Mouse (Mus musculus): ENCODE results near the gene Lypd6b. TPM values are rescaled to one million over a fixed set of nuclear protein-coding genes. Genes with fewer than 3 reads are reported as not detected.

The Lypd6b gene
- polyA plus RNA-seq, 1 experiment from 2014 or later, result 0.73 TPM

DNA sequence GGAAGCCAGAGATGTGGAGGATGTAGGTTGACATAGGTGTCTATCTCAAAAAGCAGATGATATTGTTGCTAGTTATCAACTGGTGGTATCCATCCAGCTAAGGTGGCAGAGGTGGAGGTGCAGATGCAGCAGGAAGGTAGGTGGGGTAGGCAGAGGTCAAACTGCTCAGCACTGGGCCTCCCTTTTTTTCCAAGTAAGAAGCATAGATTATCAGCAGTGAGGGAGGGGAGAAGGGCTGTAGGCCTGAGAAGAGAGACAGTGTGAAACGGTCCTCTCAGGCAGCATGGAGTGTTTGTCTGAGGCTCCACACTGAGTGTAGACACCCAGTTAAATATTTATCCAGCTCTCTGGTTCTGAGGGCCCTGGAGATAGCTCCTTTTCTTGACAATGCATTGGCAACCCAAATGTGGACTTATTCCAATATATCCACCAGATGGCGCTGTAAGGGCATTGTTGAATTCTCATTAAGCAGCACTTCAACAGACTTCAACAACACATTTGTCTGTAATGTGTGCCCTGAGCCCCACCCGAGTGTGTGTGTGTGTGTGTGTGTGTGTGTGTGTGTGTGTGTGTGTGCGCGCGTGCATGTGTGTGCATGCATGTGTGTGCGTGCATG lies 23.0 kb upstream of the Lypd6b start:
- H3K27me3 ChIP-seq (replicated peaks; ENCODE audit: control insufficient read depth, insufficient read depth, low read length), result no peaks in the 10 kb centered on the region
- no peaks in the 10 kb centered on the region for H3K4me1 ChIP-seq (replicated peaks; ENCODE audit: control insufficient read depth, insufficient read depth, low read length)
- no peak overlapping the region for H3K9ac ChIP-seq (ENCODE audit: low read depth, low read length)
- no peaks in the 10 kb centered on the region for H3K9me3 ChIP-seq (ENCODE audit: control insufficient read depth)
- H3K36me3 ChIP-seq (ENCODE audit: control insufficient read depth, insufficient read depth), result no peaks in the 10 kb centered on the region
- H3K4me2 ChIP-seq (replicated peaks; ENCODE audit: low read depth), result no peak overlapping the region
- 37% methylated on average over 7 of the region's 7 CpGs for WGBS
- peak; percentile 90 for TF ChIP-seq CTCF (IDR thresholded peaks at IDR 0.05; ENCODE audit: low read depth)
- H3K4me3 ChIP-seq (ENCODE audit: low read depth, low read length), result no peak overlapping the region
- H3K27ac ChIP-seq (ENCODE audit: low read depth, low read length), result no peak overlapping the region
- ATAC-seq, result peak; percentile 36; the same call in 1 of the 2 replicates

DNA sequence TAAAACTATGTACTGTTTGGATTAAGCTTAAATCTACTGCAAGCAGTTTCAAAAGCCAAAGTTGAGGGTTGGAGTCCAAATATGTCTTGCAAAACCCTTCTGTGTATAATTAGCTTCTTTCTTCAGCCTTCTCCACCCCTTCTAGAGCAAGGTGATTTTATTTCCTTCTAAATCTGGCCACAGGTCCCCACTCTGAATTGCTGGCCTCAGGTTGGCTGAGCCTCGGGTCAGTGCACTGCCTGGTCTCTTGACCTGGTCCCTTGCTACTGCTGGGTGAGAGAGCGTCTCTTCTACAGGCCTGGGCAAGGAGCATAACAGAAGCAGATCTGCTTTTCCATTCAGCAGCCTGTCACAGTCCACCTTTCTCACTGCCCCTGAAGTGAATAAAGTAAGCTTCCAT lies 18.6 kb upstream of the Lypd6b start:
- WGBS, result 63% methylated on average over 2 of the region's 2 CpGs
- H3K27ac ChIP-seq (ENCODE audit: low read depth, low read length), result no peak overlapping the region
- ATAC-seq, result no peak

DNA sequence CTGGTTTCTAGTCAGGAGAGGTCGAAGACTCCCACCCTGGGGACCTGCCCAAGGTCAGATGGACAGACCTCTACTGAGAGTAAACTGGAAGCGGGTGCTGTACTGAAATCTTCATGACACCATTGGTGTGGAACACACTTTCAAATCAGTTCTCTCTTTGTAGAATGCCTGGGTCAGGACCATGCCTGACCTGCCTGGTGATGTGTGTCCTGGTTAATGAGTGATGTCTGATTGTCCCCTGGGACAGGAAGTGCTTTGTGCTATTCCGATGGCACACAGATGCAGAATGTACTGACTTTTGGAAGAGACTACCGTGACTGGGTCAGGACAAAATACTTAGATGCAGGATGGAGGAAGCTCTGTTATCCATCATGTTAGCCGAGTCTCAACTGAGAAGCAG lies 17.0 kb upstream of the Lypd6b start:
- no peaks in the 10 kb centered on the region for H3K9me3 ChIP-seq (ENCODE audit: control insufficient read depth)
- no peaks in the 10 kb centered on the region for H3K4me1 ChIP-seq (replicated peaks; ENCODE audit: control insufficient read depth, insufficient read depth, low read length)
- no peak overlapping the region for H3K4me2 ChIP-seq (replicated peaks; ENCODE audit: low read depth)
- H3K27me3 ChIP-seq (replicated peaks; ENCODE audit: control insufficient read depth, insufficient read depth, low read length), result no peaks in the 10 kb centered on the region
- ATAC-seq, result 0 out of 2 replicates have a peak, but pooled peaks have one; percentile 33
- no peak overlapping the region for H3K27ac ChIP-seq (ENCODE audit: low read depth, low read length)
- 76% methylated on average over 5 of the region's 5 CpGs for WGBS
- TF ChIP-seq CTCF (IDR thresholded peaks at IDR 0.05; ENCODE audit: low read depth), result no peak
- no peaks in the 10 kb centered on the region for H3K36me3 ChIP-seq (ENCODE audit: control insufficient read depth, insufficient read depth)
- H3K4me3 ChIP-seq (ENCODE audit: low read depth, low read length), result no peak overlapping the region
- H3K9ac ChIP-seq (ENCODE audit: low read depth, low read length), result no peak overlapping the region

More for the DNA sequence above, 18.6 kb upstream of the Lypd6b start:
- Histone ChIP-seq H3K9ac (ENCODE audit: low read depth, low read length) (no peak overlapping the region), H3K27me3 (replicated peaks; ENCODE audit: control insufficient read depth, insufficient read depth, low read length) (no peaks in the 10 kb centered on the region), H3K4me1 (replicated peaks; ENCODE audit: control insufficient read depth, insufficient read depth, low read length) (no peaks in the 10 kb centered on the region), H3K4me3 (ENCODE audit: low read depth, low read length) (no peak overlapping the region), H3K9me3 (ENCODE audit: control insufficient read depth) (no peaks in the 10 kb centered on the region), H3K36me3 (ENCODE audit: control insufficient read depth, insufficient read depth) (no peaks in the 10 kb centered on the region), H3K4me2 (replicated peaks; ENCODE audit: low read depth) (no peak overlapping the region)
- TF ChIP-seq CTCF (IDR thresholded peaks at IDR 0.05; ENCODE audit: low read depth), result no peak

DNA sequence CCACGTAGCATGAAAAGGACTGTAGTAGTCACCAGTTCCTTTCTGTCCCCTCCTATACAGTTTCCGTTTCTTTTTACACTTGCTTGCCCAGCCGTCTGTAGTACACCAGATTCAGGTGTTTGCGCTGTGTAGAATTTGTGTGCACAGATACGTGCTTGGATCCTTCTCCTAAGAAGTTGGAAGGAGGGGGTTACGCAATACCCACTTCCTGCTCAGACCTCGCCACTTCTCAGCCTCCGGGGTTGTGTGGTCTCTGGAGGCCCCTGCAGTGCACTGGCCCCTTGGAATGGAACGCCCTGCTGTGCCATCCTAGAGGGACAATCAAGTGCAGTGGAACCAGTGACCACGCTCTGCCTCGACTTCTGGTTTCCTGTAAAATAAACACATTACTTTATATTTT lies 16.3 kb upstream of the Lypd6b start:
- H3K36me3 ChIP-seq (ENCODE audit: control insufficient read depth, insufficient read depth), result no peaks in the 10 kb centered on the region
- no peak for ATAC-seq
- H3K4me1 ChIP-seq (replicated peaks; ENCODE audit: control insufficient read depth, insufficient read depth, low read length), result no peaks in the 10 kb centered on the region
- 41% methylated on average over 11 of the region's 11 CpGs for WGBS
- no peaks in the 10 kb centered on the region for H3K9me3 ChIP-seq (ENCODE audit: control insufficient read depth)
- TF ChIP-seq CTCF (IDR thresholded peaks at IDR 0.05; ENCODE audit: low read depth), result no peak
- no peaks in the 10 kb centered on the region for H3K27me3 ChIP-seq (replicated peaks; ENCODE audit: control insufficient read depth, insufficient read depth, low read length)
- H3K27ac ChIP-seq (ENCODE audit: low read depth, low read length), result no peak overlapping the region
- no peak overlapping the region for H3K4me3 ChIP-seq (ENCODE audit: low read depth, low read length)
- H3K4me2 ChIP-seq (replicated peaks; ENCODE audit: low read depth), result peak overlapping the region; percentile 1; the same call in 1 of the 2 replicates
- H3K9ac ChIP-seq (ENCODE audit: low read depth, low read length), result no peak overlapping the region

DNA sequence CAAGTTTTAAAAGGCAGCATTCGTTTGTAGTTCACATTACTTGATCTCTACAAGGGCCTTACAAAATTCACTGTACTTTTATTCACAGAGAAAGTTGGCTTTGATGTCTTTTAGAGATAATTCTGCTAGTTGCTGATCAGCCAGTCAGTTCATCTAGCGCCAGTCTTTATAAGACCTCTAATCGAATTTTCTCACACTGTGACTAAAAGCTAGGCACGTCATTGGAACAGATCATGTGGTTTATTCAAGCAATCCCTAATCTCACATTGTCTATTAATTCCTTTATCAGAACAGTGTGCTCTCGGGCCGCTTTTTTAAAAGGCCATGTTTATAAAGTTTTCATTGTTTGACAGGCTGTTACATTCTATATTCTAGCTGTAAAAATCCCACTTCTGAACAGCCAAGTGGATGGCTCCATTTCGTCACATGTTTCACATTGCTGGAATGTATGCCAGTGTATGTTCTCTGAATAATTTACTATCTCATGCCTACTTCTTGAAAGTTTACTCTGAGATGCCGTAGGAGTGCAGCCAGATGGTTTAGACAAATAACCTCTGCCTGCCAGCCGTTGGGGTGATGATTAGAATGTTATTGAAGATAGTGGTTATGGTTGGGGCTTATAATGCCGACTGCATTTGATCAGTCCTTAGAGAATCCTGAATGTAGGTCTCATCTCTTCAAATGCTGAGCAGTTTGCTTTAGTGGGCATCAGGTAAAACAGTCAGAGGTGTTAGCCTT lies 14.1 kb upstream of the Lypd6b start:
- no peak overlapping the region for H3K27ac ChIP-seq (ENCODE audit: low read depth, low read length)
- H3K36me3 ChIP-seq (ENCODE audit: control insufficient read depth, insufficient read depth), result no peaks in the 10 kb centered on the region
- no peaks in the 10 kb centered on the region for H3K9me3 ChIP-seq (ENCODE audit: control insufficient read depth)
- no peak overlapping the region for H3K9ac ChIP-seq (ENCODE audit: low read depth, low read length)
- H3K27me3 ChIP-seq (replicated peaks; ENCODE audit: control insufficient read depth, insufficient read depth, low read length), result no peaks in the 10 kb centered on the region
- H3K4me2 ChIP-seq (replicated peaks; ENCODE audit: low read depth), result no peak overlapping the region
- 68% methylated on average over 10 of the region's 10 CpGs for WGBS
- H3K4me1 ChIP-seq (replicated peaks; ENCODE audit: control insufficient read depth, insufficient read depth, low read length), result no peaks in the 10 kb centered on the region
- no peak overlapping the region for H3K4me3 ChIP-seq (ENCODE audit: low read depth, low read length)
- TF ChIP-seq CTCF (IDR thresholded peaks at IDR 0.05; ENCODE audit: low read depth), result no peak
- no peak for ATAC-seq

DNA sequence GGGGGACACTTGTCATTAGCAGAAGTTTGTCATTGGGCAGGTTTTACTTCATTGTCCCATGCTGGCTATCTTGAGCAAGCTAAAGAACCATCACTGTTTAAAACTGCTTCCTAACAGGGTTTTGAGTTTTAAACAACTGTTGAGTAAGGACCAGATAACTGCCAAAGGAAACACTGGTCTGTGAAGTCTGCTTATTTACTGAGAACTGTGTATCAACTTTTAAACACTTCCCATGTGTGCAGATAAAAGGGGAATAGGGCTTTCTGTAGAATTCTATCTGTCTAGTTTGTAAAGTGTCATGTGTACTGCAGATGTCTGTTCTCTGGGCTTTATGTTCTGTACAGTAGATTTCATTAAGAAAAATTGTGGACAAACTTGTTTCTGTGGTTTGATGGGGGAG lies 13.3 kb upstream of the Lypd6b start:
- H3K4me1 ChIP-seq (replicated peaks; ENCODE audit: control insufficient read depth, insufficient read depth, low read length), result no peaks in the 10 kb centered on the region
- H3K9ac ChIP-seq (ENCODE audit: low read depth, low read length), result no peak overlapping the region
- no peak overlapping the region for H3K27ac ChIP-seq (ENCODE audit: low read depth, low read length)
- no peak for ATAC-seq
- H3K9me3 ChIP-seq (ENCODE audit: control insufficient read depth), result no peaks in the 10 kb centered on the region
- H3K27me3 ChIP-seq (replicated peaks; ENCODE audit: control insufficient read depth, insufficient read depth, low read length), result no peaks in the 10 kb centered on the region
- no peak for TF ChIP-seq CTCF (IDR thresholded peaks at IDR 0.05; ENCODE audit: low read depth)
- no peaks in the 10 kb centered on the region for H3K36me3 ChIP-seq (ENCODE audit: control insufficient read depth, insufficient read depth)
- no peak overlapping the region for H3K4me2 ChIP-seq (replicated peaks; ENCODE audit: low read depth)
- no peak overlapping the region for H3K4me3 ChIP-seq (ENCODE audit: low read depth, low read length)

Measured in intestine, postnatal 0 days (tissue).